Comparison of ENCODE assay signal across 8 mouse cellular contexts in the genomic region with DNA sequence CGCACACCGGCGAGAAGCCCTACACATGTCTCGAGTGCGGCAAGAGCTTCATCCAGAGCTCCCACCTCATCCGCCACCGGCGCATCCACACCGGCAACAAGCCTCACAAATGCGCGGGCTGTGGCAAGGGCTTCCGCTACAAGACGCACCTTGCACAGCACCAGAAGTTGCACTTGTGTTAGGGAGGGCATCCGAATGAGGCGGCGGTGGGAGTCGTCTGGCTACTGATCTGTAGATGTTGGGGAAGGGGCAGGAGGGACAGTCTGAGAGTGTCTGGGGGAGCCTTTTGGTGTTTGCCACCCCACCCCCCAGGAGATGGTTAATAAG. TPM values are rescaled to one million over a fixed set of nuclear protein-coding genes. Genes with fewer than 3 reads are reported as not detected.
DNase-seq lines count a peak whose midpoint lies in the region; ATAC-seq and TF ChIP-seq lines count a peak whose summit lies in the region.

No protein-coding gene starts in this region.

- H3K4me2 ChIP-seq in lung, embryonic 14.5 days, result peak overlapping the region; percentile 98
- H3K4me2 ChIP-seq in embryonic facial prominence, embryonic 14.5 days (ENCODE audit: low read depth, low read length), result peak overlapping the region; percentile 98
- H3K4me2 ChIP-seq in intestine, postnatal 0 days (replicated peaks; ENCODE audit: low read depth), result peak overlapping the region; percentile 100
- H3K4me2 ChIP-seq in neural tube, embryonic 12.5 days (replicated peaks), result peak overlapping the region; percentile 95

- H3K27me3 ChIP-seq in lung, embryonic 14.5 days (ENCODE audit: insufficient read depth, low read length), result peaks cover 17% of the 10 kb centered on the region
- peaks cover 29% of the 10 kb centered on the region for H3K27me3 ChIP-seq in embryonic facial prominence, embryonic 14.5 days (replicated peaks; ENCODE audit: control insufficient read depth, insufficient read depth, low read length)
- H3K27me3 ChIP-seq in intestine, postnatal 0 days (replicated peaks; ENCODE audit: control insufficient read depth, insufficient read depth, low read length), result no peaks in the 10 kb centered on the region
- peaks cover 31% of the 10 kb centered on the region for H3K27me3 ChIP-seq in neural tube, embryonic 12.5 days (replicated peaks)

- no peak for DNase-seq in lung, embryonic 14.5 days
- DNase-seq in lung, postnatal 36 days, result no peak
- no peak for DNase-seq in embryonic facial prominence, embryonic 14.5 days (ENCODE audit: low spot score)
- no peak for DNase-seq in yolk sac, embryonic 10.5 days (ENCODE audit: low spot score)
- DNase-seq in cerebellum, adult 11 months, result no peak

- no peaks in the 10 kb centered on the region for H3K9me3 ChIP-seq in lung, embryonic 14.5 days (ENCODE audit: low read depth, low read length)
- no peaks in the 10 kb centered on the region for H3K9me3 ChIP-seq in embryonic facial prominence, embryonic 14.5 days (ENCODE audit: control insufficient read depth, low read length)
- H3K9me3 ChIP-seq in intestine, postnatal 0 days (ENCODE audit: control insufficient read depth), result no peaks in the 10 kb centered on the region
- no peaks in the 10 kb centered on the region for H3K9me3 ChIP-seq in neural tube, embryonic 12.5 days

- WGBS in lung, embryonic 14.5 days, result 14% methylated on average over 17 of the region's 17 CpGs
- WGBS in embryonic facial prominence, embryonic 14.5 days, result 9% methylated on average over 14 of the region's 17 CpGs
- 17% methylated on average over 17 of the region's 17 CpGs for WGBS in intestine, postnatal 0 days
- 3% methylated on average over 17 of the region's 17 CpGs for WGBS in neural tube, embryonic 12.5 days

- peak overlapping the region; percentile 58 for H3K4me3 ChIP-seq in lung, embryonic 14.5 days (ENCODE audit: low read depth, low read length)
- H3K4me3 ChIP-seq in embryonic facial prominence, embryonic 14.5 days (ENCODE audit: low read depth, low read length), result peak overlapping the region; percentile 62
- peak overlapping the region; percentile 61 for H3K4me3 ChIP-seq in intestine, postnatal 0 days (ENCODE audit: low read depth, low read length)
- H3K4me3 ChIP-seq in neural tube, embryonic 12.5 days, result peak overlapping the region; percentile 52

- ATAC-seq in lung, embryonic 14.5 days (ENCODE audit: insufficient read depth), result 0 out of 2 replicates have a peak, but pooled peaks have one; percentile 3
- ATAC-seq in embryonic facial prominence, embryonic 14.5 days (ENCODE audit: low read depth), result no peak
- no peak for ATAC-seq in intestine, postnatal 0 days
- ATAC-seq in neural tube, embryonic 12.5 days (ENCODE audit: low FRiP score, low read depth), result no peak; the same call in 1 of the 2 replicates
- no peak for ATAC-seq in erythroid progenitor cell, adult 5-6 weeks (replicated peaks; ENCODE audit: low FRiP score, poor library complexity, severe bottlenecking)

- H3K27ac ChIP-seq in lung, embryonic 14.5 days (ENCODE audit: low read depth), result no peak overlapping the region
- H3K27ac ChIP-seq in embryonic facial prominence, embryonic 14.5 days (replicated peaks; ENCODE audit: low read depth, low read length), result no peak overlapping the region
- no peak overlapping the region for H3K27ac ChIP-seq in intestine, postnatal 0 days (ENCODE audit: low read depth, low read length)
- no peak overlapping the region for H3K27ac ChIP-seq in neural tube, embryonic 12.5 days

- peak overlapping the region; percentile 51 for H3K9ac ChIP-seq in lung, embryonic 14.5 days
- H3K9ac ChIP-seq in embryonic facial prominence, embryonic 14.5 days (ENCODE audit: low read depth, low read length), result peak overlapping the region; percentile 56
- 0 out of 2 replicates have a peak overlapping the region, but pooled peaks have one; percentile 7 for H3K9ac ChIP-seq in intestine, postnatal 0 days (ENCODE audit: low read depth, low read length)
- peak overlapping the region; percentile 49 for H3K9ac ChIP-seq in neural tube, embryonic 12.5 days

- no peaks in the 10 kb centered on the region; the same call in 1 of the 2 replicates for H3K36me3 ChIP-seq in lung, embryonic 14.5 days (ENCODE audit: insufficient read depth)
- peaks cover 4% of the 10 kb centered on the region; the same call in 1 of the 2 replicates for H3K36me3 ChIP-seq in embryonic facial prominence, embryonic 14.5 days (ENCODE audit: control insufficient read depth, insufficient read depth, low read length)
- H3K36me3 ChIP-seq in intestine, postnatal 0 days (ENCODE audit: control insufficient read depth, insufficient read depth), result no peaks in the 10 kb centered on the region
- peaks cover 7% of the 10 kb centered on the region; the same call in 1 of the 2 replicates for H3K36me3 ChIP-seq in neural tube, embryonic 12.5 days

- no peak for TF ChIP-seq CTCF in lung, embryonic 14.5 days (IDR thresholded peaks at IDR 0.05; ENCODE audit: low read depth)
- no peak for TF ChIP-seq CTCF in intestine, postnatal 0 days (IDR thresholded peaks at IDR 0.05; ENCODE audit: low read depth)

- H3K4me1 ChIP-seq in lung, embryonic 14.5 days (ENCODE audit: insufficient read depth), result peaks cover 4% of the 10 kb centered on the region; the same call in 1 of the 2 replicates
- peaks cover 10% of the 10 kb centered on the region; the same call in 1 of the 2 replicates for H3K4me1 ChIP-seq in embryonic facial prominence, embryonic 14.5 days (ENCODE audit: control insufficient read depth, insufficient read depth, low read length)
- peaks cover 8% of the 10 kb centered on the region; the same call in 1 of the 2 replicates for H3K4me1 ChIP-seq in intestine, postnatal 0 days (replicated peaks; ENCODE audit: control insufficient read depth, insufficient read depth, low read length)
- peaks cover 25% of the 10 kb centered on the region for H3K4me1 ChIP-seq in neural tube, embryonic 12.5 days

RNA-seq across cellular contexts. Expression of a gene that starts 28.5 kb away (rescaled TPM):
- not detected in 2 replicates for polyA plus RNA-seq in lung, embryonic 14.5 days (2014; fragmentation: Nextera tagmentation; extraction: Ambion mirVana)
- not detected in 2 replicates for polyA plus RNA-seq in embryonic facial prominence, embryonic 14.5 days (2014; fragmentation: Nextera tagmentation; extraction: Ambion mirVana)
- not detected in 2 replicates for polyA plus RNA-seq in intestine, postnatal 0 days (2015; fragmentation: Nextera tagmentation; extraction: Ambion mirVana)
- polyA plus RNA-seq in neural tube, embryonic 12.5 days (2016; fragmentation: Nextera tagmentation; extraction: Ambion mirVana), result not detected in 2 replicates
- not detected in 2 replicates for total RNA-seq in erythroid progenitor cell, adult 5-6 weeks (2015; ENCODE audit: low replicate concordance)
- not detected in 2 replicates for total RNA-seq in erythroid progenitor cell, adult 5-6 weeks (2017; ENCODE audit: low replicate concordance)

RNA-seq across cellular contexts. Expression of a gene that starts 46.2 kb away (rescaled TPM):
- polyA plus RNA-seq in lung, embryonic 14.5 days (2014; fragmentation: Nextera tagmentation; extraction: Ambion mirVana), result 9.1 and 10.2 TPM in 2 replicates
- polyA plus RNA-seq in embryonic facial prominence, embryonic 14.5 days (2014; fragmentation: Nextera tagmentation; extraction: Ambion mirVana), result 4.8 and 6.2 TPM in 2 replicates
- polyA plus RNA-seq in intestine, postnatal 0 days (2015; fragmentation: Nextera tagmentation; extraction: Ambion mirVana), result 6.2 and 6.6 TPM in 2 replicates
- polyA plus RNA-seq in neural tube, embryonic 12.5 days (2016; fragmentation: Nextera tagmentation; extraction: Ambion mirVana), result 11.8 and 12.3 TPM in 2 replicates
- not detected in 2 replicates for total RNA-seq in erythroid progenitor cell, adult 5-6 weeks (2015; ENCODE audit: low replicate concordance)
- total RNA-seq in erythroid progenitor cell, adult 5-6 weeks (2017; ENCODE audit: low replicate concordance), result not detected in 2 replicates
